Mouse (Mus musculus) liver, postnatal 0 days (tissue): Measurements from ENCODE around the gene Tmed4. TPM values are rescaled to one million over a fixed set of nuclear protein-coding genes. Genes with fewer than 3 reads are reported as not detected.
A peak's percentile ranks its signal among the peaks of the same experiment; 100 is the strongest.
"Not testable (repeated sequence)": the region's sequence is repeated elsewhere in the genome, so short reads cannot be mapped to it uniquely, and the experiment has no call there.

Experiments used
- ATAC-seq: fragments of 200-750 bp; cut with Nextera tagmentation; 2 replicates; pipeline ENCODE4 v1.8.0; 2017; ENCODE audit warnings: mild to moderate bottlenecking, moderate library complexity
- DNase-seq: peaks from one replicate; pipeline ENCODE4 v3.0.0-alpha.2; 2016
- H3K27ac ChIP-seq: fragments of 300-500 bp; sonication (generic); 2 replicates; pipeline ENCODE4 v1.5.1; 2014; ENCODE audit warnings: antibody characterized with exemption, moderate library complexity, mild to moderate bottlenecking, low read depth
- H3K27me3 ChIP-seq: fragments of 300-500 bp; sonication (generic); 2 replicates; pipeline ENCODE4 v1.6.1; 2014; ENCODE audit warnings: low read length, control low read depth, mixed read lengths; ENCODE audit not compliant: insufficient read depth
- H3K36me3 ChIP-seq: fragments of 300-500 bp; sonication (generic); replicated peaks from 2 replicates; pipeline ENCODE4 v1.6.1; 2014; ENCODE audit warnings: mild to moderate bottlenecking, control low read depth, low read length, moderate library complexity, mixed read lengths; ENCODE audit not compliant: insufficient read depth
- H3K4me1 ChIP-seq: fragments of 300-500 bp; sonication (generic); 2 replicates; pipeline ENCODE4 v1.6.1; 2014; ENCODE audit warnings: antibody characterized with exemption, mild to moderate bottlenecking, control low read depth; ENCODE audit not compliant: insufficient read depth
- H3K4me2 ChIP-seq: fragments of 300-500 bp; sonication (generic); 2 replicates; pipeline ENCODE4 v1.6.1; 2014; ENCODE audit warnings: low read depth, mild to moderate bottlenecking, low read length, moderate library complexity, mixed read lengths
- H3K4me3 ChIP-seq: fragments of 300-500 bp; sonication (generic); 2 replicates; pipeline ENCODE4 v1.5.1; 2014; ENCODE audit warnings: low read depth, low read length
- H3K9ac ChIP-seq: fragments of 300-500 bp; sonication (generic); replicated peaks from 2 replicates; pipeline ENCODE4 v1.6.1; 2014; ENCODE audit warnings: mild to moderate bottlenecking, moderate library complexity
- H3K9me3 ChIP-seq: fragments of 300-500 bp; sonication (generic); 2 replicates; pipeline ENCODE4 v1.6.1; 2016; ENCODE audit warnings: mild to moderate bottlenecking, control low read depth, low read length, mixed read lengths
- CTCF ChIP-seq: sonication (generic); IDR thresholded peaks from 2 replicates; pipeline ENCODE4 v1.5.1; 2016; ENCODE audit warnings: antibody characterized with exemption, low read depth
- EP300 ChIP-seq: IDR thresholded peaks from 2 replicates; pipeline ENCODE4 v1.6.1; 2016; ENCODE audit warnings: antibody characterized with exemption, low read depth, mild to moderate bottlenecking
- WGBS: fragments of 180-500 bp; shearing (Covaris S2); extraction: QIAGEN DNeasy Blood & Tissue Kit; methylation state at CpG from one replicate; pipeline ENCODE4 v1.1.7; 2014; ENCODE audit not compliant: insufficient replicate concordance; 5-methylcytosine and 5-hydroxymethylcytosine counted together
- polyA plus RNA-seq: library from polyadenylated mRNA; unstranded; fragments of >200 nt; fragmentation: Nextera tagmentation; extraction: Ambion mirVana; gene quantifications from 2 replicates; pipeline ENCODE4 v1.2.1, GENCODE M21; 2015

The Tmed4 gene
- polyA plus RNA-seq, 1 experiment from 2014 or later, result 83.4 TPM

GRCm38 (mm10) chr11:6261434-6262082 is 13.1 kb downstream of the Tmed4 start:
- TF ChIP-seq CTCF (peak; percentile 98), EP300 (no peak)
- Histone ChIP-seq H3K9ac (no peak overlapping the region), H3K36me3 (peaks cover 71% of the 10 kb centered on the region)

GRCm38 (mm10) chr11:6259413-6259812 is 15.3 kb downstream of the Tmed4 start:
- TF ChIP-seq EP300 (no peak), CTCF (no peak)
- peaks cover 57% of the 10 kb centered on the region for H3K36me3 ChIP-seq
- WGBS, result 87% methylated on average over 7 of the region's 7 CpGs
- H3K4me1 ChIP-seq, result no peaks in the 10 kb centered on the region
- no peak overlapping the region for H3K27ac ChIP-seq
- no peak for DNase-seq
- no peaks in the 10 kb centered on the region for H3K27me3 ChIP-seq
- H3K4me2 ChIP-seq, result no peak overlapping the region
- no peak for ATAC-seq
- H3K9me3 ChIP-seq, result no peaks in the 10 kb centered on the region
- no peak overlapping the region for H3K4me3 ChIP-seq
- H3K9ac ChIP-seq, result no peak overlapping the region

More at GRCm38 (mm10) chr11:6261434-6262082, 13.1 kb downstream of the Tmed4 start:
- ATAC-seq (peak; percentile 48; the same call in 1 of the 2 replicates), DNase-seq (peak; percentile 83)
- peaks cover 3% of the 10 kb centered on the region for H3K4me1 ChIP-seq
- no peak overlapping the region for H3K27ac ChIP-seq
- no peaks in the 10 kb centered on the region for H3K9me3 ChIP-seq
- no peaks in the 10 kb centered on the region for H3K27me3 ChIP-seq
- no peak overlapping the region for H3K4me3 ChIP-seq
- no peak overlapping the region for H3K4me2 ChIP-seq
- WGBS, result 70% methylated on average over 10 of the region's 10 CpGs

GRCm38 (mm10) chr11:6256490-6257072 is 18.1 kb downstream of the Tmed4 start:
- no peak overlapping the region for H3K4me3 ChIP-seq
- H3K4me1 ChIP-seq, result no peaks in the 10 kb centered on the region
- peaks cover 35% of the 10 kb centered on the region for H3K36me3 ChIP-seq
- WGBS, result 70% methylated on average over 6 of the region's 6 CpGs
- TF ChIP-seq CTCF, result no peak
- TF ChIP-seq EP300, result no peak
- no peak overlapping the region for H3K4me2 ChIP-seq
- H3K27ac ChIP-seq, result no peak overlapping the region
- no peaks in the 10 kb centered on the region for H3K9me3 ChIP-seq
- no peak overlapping the region for H3K9ac ChIP-seq
- no peaks in the 10 kb centered on the region for H3K27me3 ChIP-seq
- DNase-seq, result no peak
- ATAC-seq, result peak; percentile 25; the same call in 1 of the 2 replicates

DNA sequence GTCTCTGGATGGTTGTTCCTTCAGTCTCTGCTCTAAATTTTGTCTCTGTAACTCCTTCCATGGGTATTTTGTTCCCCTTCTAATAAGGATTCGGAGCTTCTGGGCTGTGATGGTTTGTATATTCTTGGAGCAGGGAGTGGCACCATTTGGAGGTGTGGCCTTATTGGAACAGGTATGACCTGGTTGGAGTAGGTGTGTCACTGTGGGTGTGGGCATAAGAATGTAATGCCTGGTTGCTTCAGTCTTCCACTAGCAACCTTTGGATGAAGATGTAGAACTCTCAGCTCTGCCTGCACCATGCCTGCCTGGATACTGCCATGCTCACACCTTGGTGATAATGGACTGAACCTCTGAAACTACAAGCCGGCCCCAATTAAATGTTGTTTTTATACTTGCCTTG is 20.1 kb downstream of the Tmed4 start:
- not testable (repeated sequence) for ATAC-seq, DNase-seq, H3K4me1 ChIP-seq, H3K9ac ChIP-seq, H3K27me3 ChIP-seq, H3K9me3 ChIP-seq, H3K4me2 ChIP-seq, H3K27ac ChIP-seq, H3K4me3 ChIP-seq
- WGBS, result 86% methylated on average over 2 of the region's 2 CpGs
- peaks cover 19% of the 10 kb centered on the region for H3K36me3 ChIP-seq

DNA sequence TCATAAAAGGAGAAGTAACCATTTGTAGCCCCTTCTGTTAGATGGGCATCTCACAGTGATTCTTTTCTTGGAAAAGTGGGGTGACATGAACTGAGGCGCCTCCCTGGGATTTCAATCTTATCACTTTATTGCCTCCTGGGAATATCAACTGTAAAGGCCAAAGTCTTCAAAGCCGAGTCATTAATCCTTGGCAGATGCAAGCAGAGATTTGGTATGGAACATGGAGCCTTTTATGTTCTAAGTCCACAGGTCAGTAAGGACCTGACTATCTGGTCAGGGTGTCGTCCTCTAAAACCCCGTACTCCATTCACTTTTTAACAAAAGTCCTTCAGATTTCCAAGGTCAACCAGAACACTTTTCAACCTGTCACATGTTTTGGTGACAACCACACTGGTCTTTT is 21.8 kb downstream of the Tmed4 start:
- H3K9me3 ChIP-seq, result no peaks in the 10 kb centered on the region
- no peaks in the 10 kb centered on the region for H3K27me3 ChIP-seq
- H3K4me3 ChIP-seq, result no peak overlapping the region
- ATAC-seq, result no peak
- no peak overlapping the region for H3K9ac ChIP-seq
- 80% methylated on average over 4 of the region's 4 CpGs for WGBS
- no peaks in the 10 kb centered on the region for H3K4me1 ChIP-seq
- no peak overlapping the region for H3K4me2 ChIP-seq
- no peak overlapping the region for H3K27ac ChIP-seq
- H3K36me3 ChIP-seq, result peaks cover 4% of the 10 kb centered on the region; the same call in 1 of the 2 replicates
- no peak for TF ChIP-seq EP300
- no peak for TF ChIP-seq CTCF
- DNase-seq, result no peak

DNA sequence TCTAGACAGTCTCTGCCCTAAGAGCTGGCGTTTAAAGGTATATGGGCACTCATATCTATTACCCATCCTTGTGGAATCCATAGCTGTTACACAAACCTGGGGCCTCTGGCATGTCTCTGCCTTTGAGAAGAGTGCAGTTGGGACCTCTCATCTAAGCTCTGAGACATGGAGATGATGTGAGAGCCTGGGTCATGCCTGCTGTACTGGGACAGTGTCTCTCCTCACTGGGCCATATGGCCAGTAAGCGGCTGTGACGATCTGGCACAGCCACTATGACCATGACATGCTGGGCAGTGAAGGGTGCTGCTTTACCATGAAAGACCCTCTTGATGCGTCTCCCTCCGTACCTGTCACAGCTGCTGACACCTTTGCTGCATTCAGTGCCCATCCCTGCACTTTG is 22.4 kb downstream of the Tmed4 start:
- DNase-seq (no peak), ATAC-seq (no peak)
- Histone ChIP-seq H3K4me1 (no peaks in the 10 kb centered on the region), H3K4me3 (no peak overlapping the region), H3K36me3 (no peaks in the 10 kb centered on the region), H3K27ac (no peak overlapping the region), H3K4me2 (no peak overlapping the region), H3K27me3 (no peaks in the 10 kb centered on the region), H3K9ac (no peak overlapping the region), H3K9me3 (no peaks in the 10 kb centered on the region)
- 78% methylated on average over 5 of the region's 5 CpGs for WGBS
- no peak for TF ChIP-seq CTCF
- no peak for TF ChIP-seq EP300
